Mouse (Mus musculus) ES-E14 (cell line): ENCODE measurements around the gene Mrpl48. TPM values are rescaled to one million over a fixed set of nuclear protein-coding genes. Genes with fewer than 3 reads are reported as not detected.

Experiments used
- DNase-seq: peaks from one replicate; pipeline ENCODE4 v3.0.0-alpha.2; 2013; ENCODE audit warnings: low read depth, low spot score
- H3K27ac ChIP-seq: 2 replicates; pipeline ENCODE4 v1.5.1; 2012; ENCODE audit warnings: low read depth, mild to moderate bottlenecking, low read length, moderate library complexity, mixed read lengths; ENCODE audit not compliant: poor library complexity, insufficient read depth, severe bottlenecking
- H3K36me3 ChIP-seq: 2 replicates; pipeline ENCODE4 v1.6.1; 2012; ENCODE audit warnings: mild to moderate bottlenecking, low read length, moderate library complexity, mixed read lengths; ENCODE audit not compliant: control insufficient read depth, poor library complexity, insufficient read depth, severe bottlenecking
- H3K4me1 ChIP-seq, 2 experiments: fragments of 150-350 bp in 1 of 2; sonication (generic) in 1 of 2; 2 replicates each; pipeline ENCODE4 v1.6.1; 2012; ENCODE audit warnings: low read length in 2 of 2, mild to moderate bottlenecking in 1 of 2, mixed read lengths in 1 of 2; ENCODE audit not compliant: control insufficient read depth in 2 of 2, insufficient read depth in 2 of 2, poor library complexity in 1 of 2
- H3K4me3 ChIP-seq, 2 experiments: fragments of 150-350 bp in 1 of 2; sonication (generic) in 1 of 2; 2 replicates each; pipeline ENCODE4 v1.5.1; 2012; ENCODE audit warnings: low read length in 2 of 2, low read depth in 1 of 2, mild to moderate bottlenecking in 1 of 2, mixed read lengths in 1 of 2; ENCODE audit not compliant: insufficient read depth in 1 of 2, poor library complexity in 1 of 2, severe bottlenecking in 1 of 2
- H3K9ac ChIP-seq: 2 replicates; pipeline ENCODE4 v1.6.1; 2012; ENCODE audit warnings: low read depth, mild to moderate bottlenecking, low read length, mixed read lengths; ENCODE audit not compliant: poor library complexity, insufficient read depth, severe bottlenecking
- H3K9me3 ChIP-seq: fragments of 150-350 bp; sonication (generic); 2 replicates; pipeline ENCODE4 v1.6.1; 2012; ENCODE audit warnings: low read depth, mild to moderate bottlenecking, low read length; ENCODE audit not compliant: control insufficient read depth, insufficient read depth
- CHD2 ChIP-seq: IDR thresholded peaks from 2 replicates; pipeline ENCODE4 v1.6.1; 2014; ENCODE audit warnings: mild to moderate bottlenecking, low read depth, low read length, inconsistent platforms
- HCFC1 ChIP-seq: IDR thresholded peaks from 2 replicates; pipeline ENCODE4 v1.6.1; 2012; ENCODE audit warnings: low read length, inconsistent platforms, borderline replicate concordance; ENCODE audit not compliant: insufficient read depth
- MAFK ChIP-seq: IDR thresholded peaks from 2 replicates; pipeline ENCODE4 v1.6.1; 2014; ENCODE audit warnings: mild to moderate bottlenecking, low read depth, low read length, inconsistent platforms; ENCODE audit not compliant: insufficient read depth
- ZC3H11A ChIP-seq: IDR thresholded peaks from 2 replicates; pipeline ENCODE4 v1.6.1; 2012; ENCODE audit warnings: low read depth, mild to moderate bottlenecking, inconsistent platforms, low read length, borderline replicate concordance
- ZNF384 ChIP-seq: IDR thresholded peaks from 2 replicates; pipeline ENCODE4 v1.6.1; 2012; ENCODE audit warnings: low read depth, low read length, inconsistent platforms
- in situ Hi-C, 2 experiments: fragments of 600-800 bp; cut with MboI; formaldehyde crosslinking; loops; one replicate each; pipeline ENCODE4 v1.15.1; 2025; ENCODE audit warnings: low sequenced_read_pairs in 2 of 2, inconsistent platforms in 1 of 2; ENCODE audit not compliant: unreplicated experiment in 2 of 2
- total RNA-seq: library from RNA; depleted of rRNA; stranded (reverse); fragments of 300-350 nt; gene quantifications from 2 replicates; pipeline ENCODE4 v1.2.3, GENCODE M21; 2012

Gene Mrpl48
- total RNA-seq, 1 experiment, result 30.9 TPM

- Histone ChIP-seq H3K9ac (no peak overlapping the region), H3K36me3 (no peaks in the 10 kb centered on the region), H3K9me3 (no peaks in the 10 kb centered on the region), H3K4me3 (no peak overlapping the region), H3K27ac (no peak overlapping the region), H3K4me1 (peaks cover 0 to 6% of the 10 kb centered on the region in 2 experiments; a peak in 1 of 4 replicates)
- TF ChIP-seq ZNF384, result no peak
- DNase-seq, result no peak
- in situ Hi-C loops, result no loop called here
Observed at GRCm38 (mm10) chr7:100550338-100551007, 57.6 kb downstream of the Mrpl48 start.

- TF ChIP-seq HCFC1, result no peak
- in situ Hi-C loops, result no loop called here
- no peak overlapping the region for H3K4me3 ChIP-seq
Observed at GRCm38 (mm10) chr7:100549796-100550195, 58.3 kb downstream of the Mrpl48 start.

GRCm38 (mm10) chr7:100547631-100548030, 60.5 kb downstream of the Mrpl48 start:
- Histone ChIP-seq H3K27ac (no peak overlapping the region), H3K36me3 (no peaks in the 10 kb centered on the region), H3K4me1 (no peaks in the 10 kb centered on the region), H3K9ac (no peak overlapping the region), H3K4me3 (no peak overlapping the region), H3K9me3 (no peaks in the 10 kb centered on the region)
- in situ Hi-C loops, result no loop called here
- no peak for DNase-seq
- no peak for TF ChIP-seq MAFK
- TF ChIP-seq ZC3H11A, result no peak
- TF ChIP-seq ZNF384, result no peak
- TF ChIP-seq HCFC1, result no peak
- no peak for TF ChIP-seq CHD2

More at GRCm38 (mm10) chr7:100549796-100550195, 58.3 kb downstream of the Mrpl48 start:
- DNase-seq, result no peak
- Histone ChIP-seq H3K9me3 (no peaks in the 10 kb centered on the region), H3K9ac (no peak overlapping the region), H3K27ac (no peak overlapping the region), H3K36me3 (no peaks in the 10 kb centered on the region), H3K4me1 (peaks cover 0 to 6% of the 10 kb centered on the region in 2 experiments; a peak in 1 of 4 replicates)

GRCm38 (mm10) chr7:100544437-100544836, 63.7 kb downstream of the Mrpl48 start:
- H3K4me1 ChIP-seq, result no peaks in the 10 kb centered on the region
- H3K9me3 ChIP-seq, result no peaks in the 10 kb centered on the region
- no peak for DNase-seq
- no peak overlapping the region for H3K27ac ChIP-seq
- peaks cover 2% of the 10 kb centered on the region; the same call in 1 of the 2 replicates for H3K36me3 ChIP-seq
- in situ Hi-C loops, result no loop called here
- TF ChIP-seq CHD2, result no peak
- TF ChIP-seq MAFK, result no peak
- no peak for TF ChIP-seq ZC3H11A
- no peak for TF ChIP-seq HCFC1
- no peak for TF ChIP-seq ZNF384
- H3K9ac ChIP-seq, result no peak overlapping the region
- no peak overlapping the region for H3K4me3 ChIP-seq

GRCm38 (mm10) chr7:100539516-100539915, 68.6 kb downstream of the Mrpl48 start:
- Histone ChIP-seq H3K4me1 (peaks cover 0 to 2% of the 10 kb centered on the region in 2 experiments; a peak in 1 of 4 replicates), H3K9ac (no peak overlapping the region), H3K4me3 (no peak overlapping the region), H3K9me3 (no peaks in the 10 kb centered on the region), H3K36me3 (peaks cover 6% of the 10 kb centered on the region; the same call in 1 of the 2 replicates), H3K27ac (no peak overlapping the region)
- DNase-seq, result no peak
- TF ChIP-seq MAFK (no peak), ZNF384 (no peak), ZC3H11A (no peak), CHD2 (no peak), HCFC1 (no peak)
- in situ Hi-C loops, result no loop called here
